Mouse (Mus musculus) E14TG2a.4 (cell line): ENCODE data around the gene Tax1bp1.

Experiments
- CTCF ChIP-seq: conservative IDR thresholded peaks from 2 replicates; pipeline ENCODE4 v1.5.1; 2014; ENCODE audit warnings: low read length
- POU5F1 ChIP-seq: IDR thresholded peaks from 2 replicates; pipeline ENCODE4 v1.6.1; 2014; ENCODE audit warnings: low read length, borderline replicate concordance

DNA sequence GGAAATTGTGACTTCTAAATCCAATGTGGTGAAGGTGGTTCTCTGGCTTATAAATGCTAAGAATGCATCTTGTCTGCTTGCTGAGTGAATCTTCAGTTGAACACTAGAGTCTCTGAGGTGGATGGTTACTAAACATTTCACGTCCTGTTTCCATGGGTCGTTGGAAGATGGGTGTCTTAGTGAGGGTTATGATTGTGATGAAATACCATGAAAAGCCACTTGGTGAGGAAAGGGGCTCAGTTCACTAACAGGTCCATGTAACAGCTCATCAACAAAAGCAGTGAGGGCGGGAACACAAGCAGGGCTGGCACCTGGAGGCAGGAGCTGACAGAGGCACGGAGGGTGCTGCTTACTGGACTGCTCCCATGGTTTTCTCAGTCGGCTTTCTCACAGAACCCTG lies 59.6 kb downstream of the Tax1bp1 start:
- TF ChIP-seq CTCF (no peak), POU5F1 (no peak)
